8 mouse cellular contexts compared by ENCODE assay signal in genomic region chr14:72709091-72709709, GRCm38 (mm10). TPM values are rescaled to one million over a fixed set of nuclear protein-coding genes. Genes with fewer than 3 reads are reported as not detected.
DNase-seq lines count a peak whose midpoint lies in the region; ATAC-seq and TF ChIP-seq lines count a peak whose summit lies in the region.

No protein-coding gene starts in this region.

- no peak for ATAC-seq in embryonic facial prominence, embryonic 13.5 days (ENCODE audit: insufficient number of reproducible peaks, insufficient read depth, low FRiP score, low TSS enrichment, low read depth)
- ATAC-seq in lung, embryonic 15.5 days (ENCODE audit: borderline replicate concordance, extremely low read depth, low FRiP score, low TSS enrichment): peak; percentile 73
- ATAC-seq in erythroid progenitor cell, adult 5-6 weeks (replicated peaks; ENCODE audit: low FRiP score, poor library complexity, severe bottlenecking): no peak

- peak overlapping the region; percentile 82 for H3K4me2 ChIP-seq in embryonic facial prominence, embryonic 13.5 days
- peak overlapping the region; percentile 78 for H3K4me2 ChIP-seq in lung, embryonic 15.5 days

- intact Hi-C loops in left cerebral cortex, adult 2 months (cut with DNase I): loop anchor here (1.0 to 5.0 kb wide), 3 partner anchors 106 to 293 kb away; no protein-coding TSS in a partner anchor
- intact Hi-C loops in left cerebral cortex, postnatal 4 days (cut with DNase I): loop anchor here (10.0 kb wide), 1 partner anchor 276 kb away; no protein-coding TSS in a partner anchor

- peaks cover 8% of the 10 kb centered on the region for H3K27me3 ChIP-seq in embryonic facial prominence, embryonic 13.5 days
- H3K27me3 ChIP-seq in lung, embryonic 15.5 days: peaks cover 5% of the 10 kb centered on the region; the same call in 1 of the 2 replicates

- peak overlapping the region; percentile 58 for H3K4me3 ChIP-seq in left cerebral cortex, adult 2 months
- H3K4me3 ChIP-seq in embryonic facial prominence, embryonic 13.5 days: peak overlapping the region; percentile 85
- peak overlapping the region; percentile 99 for H3K4me3 ChIP-seq in lung, embryonic 15.5 days

- TF ChIP-seq CTCF in left cerebral cortex, adult 2 months (IDR thresholded peaks at IDR 0.05): no peak

- H3K4me1 ChIP-seq in embryonic facial prominence, embryonic 13.5 days: peaks cover 5% of the 10 kb centered on the region; the same call in 1 of the 2 replicates
- peaks cover 20% of the 10 kb centered on the region for H3K4me1 ChIP-seq in lung, embryonic 15.5 days

- H3K9me3 ChIP-seq in embryonic facial prominence, embryonic 13.5 days: no peaks in the 10 kb centered on the region
- H3K9me3 ChIP-seq in lung, embryonic 15.5 days: no peaks in the 10 kb centered on the region

- DNase-seq in left cerebral cortex, adult 2 months (ENCODE audit: extremely low spot score in 1 of 2, low spot score in 2 of 2): peak in 1 of 2 experiments; percentile 54
- no peak for DNase-seq in left cerebral cortex, postnatal 4 days
- DNase-seq in R1 (ENCODE audit: low read depth, low spot score): peak; percentile 68
- peak; percentile 50 to 54 for DNase-seq in kidney, adult 8-10 months
- peak; percentile 30 for DNase-seq in retina, embryonic 14.5 days (ENCODE audit: low spot score)

- no peaks in the 10 kb centered on the region for H3K36me3 ChIP-seq in embryonic facial prominence, embryonic 13.5 days
- H3K36me3 ChIP-seq in lung, embryonic 15.5 days: no peaks in the 10 kb centered on the region

- peak overlapping the region; percentile 90 for H3K9ac ChIP-seq in embryonic facial prominence, embryonic 13.5 days
- H3K9ac ChIP-seq in lung, embryonic 15.5 days: peak overlapping the region; percentile 89

- H3K27ac ChIP-seq in left cerebral cortex, adult 2 months: peak overlapping the region; percentile 83
- peak overlapping the region; percentile 86 for H3K27ac ChIP-seq in embryonic facial prominence, embryonic 13.5 days
- peak overlapping the region; percentile 92 for H3K27ac ChIP-seq in lung, embryonic 15.5 days

- under 1% methylated on average over 42 of the region's 70 CpGs for WGBS in embryonic facial prominence, embryonic 13.5 days
- WGBS in lung, embryonic 15.5 days: under 1% methylated on average over 66 of the region's 70 CpGs

RNA-seq across cellular contexts. Expression of gene Fndc3a, which starts 0.6 kb away (rescaled TPM):
- total RNA-seq in left cerebral cortex, adult 2 months (2021): 10 to 100 TPM; 50.7 to 56.5 TPM
- 10 to 100 TPM; 54.6 to 59.0 TPM for total RNA-seq in left cerebral cortex, postnatal 4 days (2021)
- polyA plus RNA-seq in embryonic facial prominence, embryonic 13.5 days (2015; fragmentation: Nextera tagmentation; extraction: Ambion mirVana): 48.1 and 48.2 TPM in 2 replicates
- 34.0 and 34.8 TPM in 2 replicates for polyA plus RNA-seq in lung, embryonic 15.5 days (2015; fragmentation: Nextera tagmentation; extraction: Ambion mirVana)
- total RNA-seq in erythroid progenitor cell, adult 5-6 weeks (2015; ENCODE audit: low replicate concordance): 7.6 and 21.4 TPM in 2 replicates
- total RNA-seq in erythroid progenitor cell, adult 5-6 weeks (2017; ENCODE audit: low replicate concordance): 5.8 and 6.5 TPM in 2 replicates
